Mouse (Mus musculus): ENCODE results near the gene Sigmar1.

Sigmar1 gene

DNA sequence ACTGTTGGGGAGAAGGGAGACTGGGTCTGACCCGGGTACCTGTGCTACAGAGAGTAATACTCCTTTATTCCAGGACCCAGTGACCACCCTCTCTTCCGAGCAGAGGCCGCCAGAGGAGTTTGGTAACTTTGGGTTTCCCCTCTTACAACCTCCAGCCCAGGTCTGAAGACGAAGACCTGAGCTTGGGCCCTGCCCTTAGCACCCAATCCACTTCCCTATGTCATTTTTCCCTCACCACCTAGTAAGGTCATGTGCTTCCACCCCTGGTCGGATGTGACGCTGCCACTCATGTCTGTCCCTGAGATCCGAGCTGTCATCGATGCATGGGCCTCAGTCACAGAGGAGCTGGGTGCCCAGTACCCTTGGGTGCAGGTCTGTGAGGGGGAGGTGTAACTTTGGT lies 483 bp upstream of the Sigmar1 start:
- in situ Hi-C loops (cut with MboI), result no loop called here

DNA sequence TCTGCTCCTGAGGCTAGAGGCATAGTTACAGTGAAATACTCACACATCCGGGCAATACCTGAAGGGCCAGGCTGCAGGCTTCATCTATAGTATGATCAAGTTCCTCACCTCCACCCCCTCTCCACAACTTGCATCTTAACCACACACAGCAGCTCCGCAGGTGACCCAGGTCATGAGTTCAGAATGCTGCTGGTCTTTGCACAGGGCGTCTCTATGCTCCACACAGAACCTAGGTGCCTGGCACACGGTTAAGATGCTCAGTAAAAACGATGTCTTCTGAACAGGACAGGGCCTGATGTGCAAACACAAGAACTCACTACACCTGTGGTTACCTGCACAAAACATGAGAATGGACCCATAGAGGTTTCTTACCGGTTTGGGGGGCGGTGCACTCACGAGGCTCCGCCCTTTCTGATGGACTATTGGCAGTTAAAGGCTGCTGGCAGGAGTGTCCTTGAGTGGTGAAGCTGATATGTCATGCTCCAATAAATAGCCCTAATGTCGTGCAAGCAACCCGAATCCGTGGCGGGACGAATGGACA lies 1.1 kb downstream of the Sigmar1 start, which contains the start of gene Galt:
TSS of gene Galt (plus strand) at position 432 of the 541 bp plus-strand sequence.
- in situ Hi-C loops (cut with MboI), result no loop called here

DNA sequence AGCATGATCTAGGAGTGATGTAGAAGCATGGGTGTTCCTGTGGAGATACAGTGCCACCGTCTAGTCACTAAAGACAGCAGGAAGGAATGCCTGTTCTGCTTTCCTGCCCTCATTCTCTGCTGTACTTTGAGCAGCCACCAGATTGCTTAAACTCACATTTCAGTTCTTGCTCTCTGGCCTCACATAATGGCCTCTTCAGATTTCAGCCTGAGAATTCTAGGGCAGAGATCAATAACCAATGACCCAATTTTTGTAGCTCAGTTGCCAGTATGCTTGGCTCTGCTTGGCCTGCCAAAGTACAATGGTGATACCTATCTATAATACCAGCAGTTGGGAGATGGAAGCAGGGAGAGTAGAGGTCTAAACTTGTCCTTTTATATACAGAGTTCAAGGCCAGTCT lies 10.9 kb downstream of the Sigmar1 start:
- in situ Hi-C loops (cut with MboI), result no loop called here

DNA sequence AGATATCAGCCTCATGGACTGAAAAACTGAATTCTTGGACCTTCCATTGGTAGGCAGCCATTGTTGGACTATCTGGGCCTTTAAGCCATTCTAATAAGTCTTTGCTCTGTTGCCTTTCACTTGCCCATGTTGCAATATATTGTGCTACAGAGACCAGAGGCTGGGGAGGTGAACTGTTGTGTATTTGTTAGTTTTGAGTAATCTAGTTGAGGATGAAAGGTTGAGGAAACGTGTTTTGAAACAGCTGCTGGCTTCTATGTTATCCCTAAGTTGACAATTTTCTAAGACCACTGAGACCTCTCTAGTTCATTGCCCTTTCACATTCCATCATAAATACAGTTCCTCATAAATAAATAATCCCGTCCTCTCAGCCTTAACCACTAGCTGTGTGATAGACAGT lies 11.8 kb downstream of the Sigmar1 start:
- in situ Hi-C loops (cut with MboI), result no loop called here

DNA sequence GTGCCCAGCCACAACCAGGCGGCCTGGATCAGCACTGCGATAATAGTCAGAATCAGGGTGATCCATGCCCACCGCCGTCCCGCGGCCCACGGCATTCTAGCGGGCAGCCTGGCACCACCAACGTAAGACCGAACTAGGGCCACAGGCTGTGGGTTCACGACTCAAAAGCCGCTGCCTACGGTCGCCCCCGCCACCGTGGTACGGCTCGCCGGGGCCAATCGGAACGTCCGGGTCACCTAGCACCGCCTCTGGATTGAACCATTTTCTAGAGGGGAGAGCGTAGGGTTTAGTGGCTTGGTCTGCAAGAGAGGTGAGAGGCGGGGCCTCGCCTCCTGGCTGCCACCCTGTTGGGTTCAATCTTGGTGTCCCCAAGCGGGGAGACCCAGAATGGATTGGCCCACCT lies 14.8 kb downstream of the Sigmar1 start:
- in situ Hi-C loops (cut with MboI), result no loop called here

DNA sequence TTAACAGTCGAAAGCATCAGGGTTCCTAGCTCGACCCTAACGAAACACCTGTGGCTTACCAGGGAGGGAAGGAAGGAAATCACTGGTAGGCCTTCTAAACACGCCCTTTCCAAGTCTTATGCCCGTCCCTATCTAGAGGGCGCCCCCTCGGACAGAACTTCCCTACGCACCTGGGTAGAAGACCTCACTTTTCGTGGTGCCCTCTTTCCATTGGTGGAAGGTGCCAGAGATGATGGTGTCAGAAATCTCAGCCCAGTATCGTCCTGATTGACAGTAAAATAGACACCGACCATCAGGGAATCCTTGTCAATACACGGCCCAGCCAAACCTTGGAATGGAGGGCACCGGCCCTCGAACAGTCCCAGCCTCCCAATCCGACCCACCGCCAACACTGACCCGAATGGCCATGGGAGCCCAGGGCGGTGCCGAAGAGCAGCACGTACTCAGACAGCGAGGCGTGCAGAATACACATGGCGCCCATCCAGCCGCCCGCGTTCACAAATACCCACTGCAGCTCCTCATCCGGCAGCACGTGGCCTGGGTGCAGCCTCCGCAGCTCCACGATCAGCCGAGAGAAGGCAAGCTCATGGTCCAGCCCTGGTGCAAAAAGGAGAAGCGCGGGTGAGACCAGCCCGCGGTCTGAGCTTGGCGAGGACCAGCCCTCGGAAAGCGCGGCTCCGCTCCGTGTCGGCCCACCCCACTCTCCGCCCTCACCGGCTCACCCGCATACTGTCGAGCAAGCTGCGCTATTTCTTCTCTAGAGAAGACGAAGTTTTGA lies 15.4 kb downstream of the Sigmar1 start:
- in situ Hi-C loops (cut with MboI), result no loop called here

DNA sequence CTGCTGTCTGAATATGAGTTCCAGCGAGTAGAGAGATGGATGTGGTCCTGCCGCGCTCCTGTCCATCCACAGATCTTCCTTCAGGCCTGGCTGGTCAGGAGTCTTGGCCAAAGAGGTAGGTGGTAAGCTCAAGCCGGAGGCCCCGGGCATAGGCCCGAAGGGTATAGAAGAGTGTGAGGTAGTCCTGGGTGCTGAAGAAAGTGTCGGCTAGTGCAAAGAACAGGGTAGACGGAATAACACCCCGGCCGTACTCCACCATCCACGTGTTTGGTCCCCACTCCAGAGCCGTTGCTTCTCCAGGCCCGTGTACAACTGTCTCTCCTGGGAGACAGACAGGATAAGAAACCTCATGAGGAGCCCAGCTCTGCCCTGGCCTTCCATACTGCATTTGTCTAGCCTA lies 16.7 kb downstream of the Sigmar1 start:
- in situ Hi-C loops (cut with MboI), result no loop called here

DNA sequence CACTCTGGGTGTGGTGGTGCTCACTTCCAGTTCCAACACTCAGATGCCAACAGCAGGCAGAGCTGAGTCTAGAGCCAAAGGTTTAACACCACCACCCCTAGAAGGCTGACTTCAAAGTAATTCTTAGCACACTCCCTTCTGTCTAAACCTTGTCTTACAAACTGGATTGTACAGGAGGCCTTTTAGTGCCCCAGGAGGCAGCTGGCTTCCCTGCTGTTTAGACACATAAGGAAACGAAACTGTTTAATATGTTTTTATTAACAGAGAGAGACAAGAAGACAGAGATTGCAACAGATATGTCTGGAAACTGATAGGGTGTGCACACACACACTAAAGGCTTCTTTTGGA lies 17.7 kb downstream of the Sigmar1 start:
- in situ Hi-C loops (cut with MboI), result no loop called here

DNA sequence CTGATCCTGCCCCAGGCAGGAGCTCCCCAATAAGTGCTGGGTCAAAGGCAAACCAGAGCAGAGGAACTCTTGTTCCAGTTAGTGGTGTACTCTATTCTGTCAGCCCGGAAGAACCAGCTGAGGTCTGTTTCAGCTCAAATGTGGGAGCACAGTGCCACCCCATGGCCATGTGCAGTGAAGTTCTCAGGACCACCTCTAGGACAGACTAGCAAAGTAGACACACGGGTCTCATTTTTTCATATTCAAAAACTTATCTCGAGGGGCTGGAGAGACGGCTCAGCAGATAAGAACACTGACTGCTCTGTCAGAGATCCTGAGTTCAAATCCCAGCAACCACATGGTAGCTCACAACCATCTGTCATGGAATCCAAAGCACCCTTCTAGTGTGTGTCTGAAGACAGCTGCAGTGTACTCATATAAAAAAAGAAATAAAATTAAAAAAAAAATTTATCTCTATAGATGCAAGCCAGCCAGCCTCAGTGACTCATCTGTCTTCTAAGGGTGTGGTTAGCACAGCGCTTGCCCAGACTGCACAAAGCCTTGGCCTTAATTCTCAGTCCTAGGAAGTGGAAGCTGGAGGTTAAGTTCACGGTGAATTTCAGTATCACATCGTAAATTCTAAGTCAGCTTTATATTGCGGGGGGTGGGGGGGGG lies 18.2 kb downstream of the Sigmar1 start:
- in situ Hi-C loops (cut with MboI), result no loop called here

DNA sequence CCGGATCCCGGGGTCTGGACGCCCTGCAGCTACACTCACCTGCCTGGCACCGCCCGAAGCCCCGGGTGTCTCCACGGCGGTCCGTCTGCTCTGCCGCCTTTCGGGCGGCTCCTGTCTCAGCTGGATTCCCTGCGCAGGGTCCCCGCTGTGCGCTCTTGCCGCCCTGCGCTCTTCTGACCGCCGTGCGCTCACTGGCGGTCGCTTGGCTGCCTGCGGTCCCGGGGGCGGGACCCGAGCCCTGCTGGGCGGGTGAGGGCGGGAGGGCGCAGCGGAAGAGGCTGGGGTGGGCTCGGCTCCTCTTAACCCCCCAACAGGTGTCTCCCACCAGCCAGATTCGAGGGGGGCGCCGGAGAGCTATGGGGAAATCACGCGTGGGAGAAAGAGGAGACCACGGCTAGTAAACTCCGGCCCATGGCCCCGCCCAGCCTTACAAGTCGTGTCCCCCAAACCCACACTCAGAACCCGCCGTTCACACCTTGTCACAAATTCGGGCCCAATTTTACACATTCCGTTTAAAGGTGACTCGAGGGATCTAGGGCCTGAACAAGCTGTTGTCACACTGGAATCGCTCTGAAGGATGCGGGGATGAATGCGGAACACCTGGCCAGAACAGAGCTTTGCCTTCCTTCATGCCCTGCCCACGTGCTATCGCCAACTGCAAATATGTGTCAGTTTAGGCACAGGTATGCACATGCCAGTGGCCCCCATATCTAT lies 24.7 kb downstream of the Sigmar1 start, which contains the start of gene Arid3c:
TSS of gene Arid3c (minus strand) at position 91 of the 714 bp plus-strand sequence.
- in situ Hi-C loops (cut with MboI), result no loop called here

DNA sequence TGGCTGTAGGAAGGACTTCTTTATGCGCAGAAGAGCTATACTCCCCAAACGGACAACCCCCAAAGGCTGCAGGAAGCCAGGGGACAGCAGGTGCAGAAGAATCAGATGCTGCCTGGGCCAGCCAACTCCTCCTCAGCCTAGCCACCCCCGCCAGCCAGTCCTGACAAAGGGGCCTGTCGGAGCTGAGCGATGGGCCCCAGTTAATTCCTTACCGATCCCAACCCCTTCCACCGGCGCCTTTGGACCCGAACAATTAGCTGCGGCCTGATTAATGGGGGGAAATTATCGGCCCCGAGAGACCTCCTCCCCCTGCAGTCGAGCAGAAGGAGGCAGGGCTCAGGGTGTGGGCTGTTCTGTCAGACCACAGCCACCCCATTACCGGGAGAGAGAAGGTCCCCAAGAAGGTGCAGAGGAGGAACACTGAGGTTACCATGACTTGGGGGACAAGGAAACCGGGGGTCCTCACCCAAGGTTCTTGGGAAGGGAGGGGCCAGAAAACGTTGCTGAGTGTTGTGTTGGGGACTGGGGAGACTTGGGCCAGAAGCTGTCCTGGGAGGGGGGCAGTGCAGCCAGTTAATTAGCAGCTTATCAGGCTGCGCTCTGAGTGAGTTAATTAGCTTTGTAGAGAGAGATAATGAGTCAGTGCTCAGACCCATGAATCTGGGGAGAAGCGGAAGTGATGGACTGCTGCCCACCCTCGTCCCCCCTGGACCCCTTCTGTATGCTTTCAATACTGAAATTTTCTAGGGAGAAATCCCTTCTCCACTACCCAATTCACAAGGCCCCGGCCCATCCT lies 28.9 kb downstream of the Sigmar1 start:
- in situ Hi-C loops (cut with MboI), result no loop called here

DNA sequence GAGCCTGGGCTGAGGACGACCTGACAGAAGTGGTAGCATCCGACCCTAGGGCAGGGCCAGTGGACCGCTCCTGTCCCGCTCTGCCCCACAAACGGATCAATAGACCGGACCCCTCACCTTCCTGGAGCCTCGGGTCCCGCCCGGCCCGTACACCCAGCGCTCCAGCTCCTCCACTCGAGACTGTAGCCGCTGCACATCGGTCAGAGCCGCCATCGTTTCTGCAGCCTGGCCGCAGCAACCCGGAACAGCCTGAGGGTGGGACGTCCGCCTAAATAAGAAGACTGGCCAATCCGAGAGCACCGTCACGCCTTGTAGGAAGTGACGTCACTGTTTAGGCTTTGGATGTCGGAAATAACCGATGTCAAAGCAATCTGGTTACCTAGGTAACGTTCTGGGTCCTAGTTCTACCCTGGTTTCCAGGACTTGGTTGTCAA lies 33.0 kb downstream of the Sigmar1 start, which contains the start of gene Dctn3:
TSS of gene Dctn3 (minus strand) at position 253 of the 434 bp plus-strand sequence.
- in situ Hi-C loops (cut with MboI), result loop anchor here (25.0 kb wide), 1 partner anchor 161 kb away; the partner anchor contains the start of genes Dnaic1 and Fam219a

DNA sequence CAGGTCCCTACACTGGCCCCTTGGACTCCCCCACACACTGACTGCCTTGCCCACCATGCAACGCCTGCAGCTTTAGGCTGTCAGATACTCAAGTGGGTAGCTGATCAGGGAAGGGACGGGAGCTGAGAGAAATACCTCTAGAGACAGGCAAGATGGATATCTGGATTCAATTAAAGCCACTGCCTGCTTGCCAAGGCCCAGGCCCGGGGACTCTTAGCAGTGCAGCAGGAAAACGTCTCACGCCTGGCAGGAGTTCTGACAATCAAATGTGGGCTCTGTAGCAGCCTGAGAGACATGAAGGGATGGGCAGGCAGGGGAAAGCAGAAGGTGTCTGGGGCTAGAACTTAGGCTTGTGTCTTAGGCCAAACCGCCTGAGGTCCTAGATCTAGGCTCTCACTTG lies 39.1 kb downstream of the Sigmar1 start:
- in situ Hi-C loops (cut with MboI), result loop anchor here (25.0 kb wide), 1 partner anchor 155 kb away; the partner anchor contains the start of genes Dnaic1 and Fam219a

DNA sequence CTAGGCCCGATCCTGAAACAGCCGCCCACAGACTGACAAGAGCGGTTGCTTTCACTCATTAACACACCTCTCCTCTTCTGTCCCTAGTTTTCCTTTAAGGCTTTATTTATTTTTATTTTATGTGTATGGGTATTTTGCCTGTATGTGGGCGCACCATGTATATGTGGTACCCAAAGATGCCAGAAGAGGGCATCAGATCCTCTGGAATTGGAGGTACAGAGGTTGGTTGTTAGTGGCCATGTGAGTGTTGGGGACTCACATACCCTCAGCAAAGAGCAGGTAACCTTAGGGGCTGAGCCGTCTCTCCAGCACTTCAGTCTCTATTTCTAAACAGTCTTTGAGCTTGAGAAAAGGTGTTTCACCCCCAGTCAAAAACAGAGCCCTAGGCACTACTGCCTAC lies 40.4 kb downstream of the Sigmar1 start:
- in situ Hi-C loops (cut with MboI), result loop anchor here (25.0 kb wide), 1 partner anchor 153 kb away; the partner anchor contains the start of genes Dnaic1 and Fam219a

DNA sequence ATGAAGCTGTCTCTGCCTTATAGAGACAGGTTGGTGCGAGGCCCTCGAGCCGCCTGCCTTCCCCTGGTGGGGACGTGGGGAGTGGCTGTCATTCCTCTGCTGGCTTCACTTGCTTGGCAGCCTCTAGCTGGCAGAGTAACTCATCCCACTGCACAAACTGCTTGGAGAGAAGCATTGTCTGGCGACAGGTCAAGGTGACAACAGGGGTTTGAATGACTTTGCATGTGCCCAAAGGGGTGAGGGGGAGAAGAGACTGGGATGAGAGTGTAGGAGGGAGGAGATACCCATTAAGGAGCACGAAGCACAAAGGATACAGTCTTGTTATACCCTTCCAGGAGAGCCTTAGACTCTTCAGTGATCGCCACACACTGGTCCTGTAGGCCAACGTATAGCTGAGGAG lies 40.9 kb downstream of the Sigmar1 start:
- in situ Hi-C loops (cut with MboI), result loop anchor here (25.0 kb wide), 1 partner anchor 153 kb away; the partner anchor contains the start of genes Dnaic1 and Fam219a

DNA sequence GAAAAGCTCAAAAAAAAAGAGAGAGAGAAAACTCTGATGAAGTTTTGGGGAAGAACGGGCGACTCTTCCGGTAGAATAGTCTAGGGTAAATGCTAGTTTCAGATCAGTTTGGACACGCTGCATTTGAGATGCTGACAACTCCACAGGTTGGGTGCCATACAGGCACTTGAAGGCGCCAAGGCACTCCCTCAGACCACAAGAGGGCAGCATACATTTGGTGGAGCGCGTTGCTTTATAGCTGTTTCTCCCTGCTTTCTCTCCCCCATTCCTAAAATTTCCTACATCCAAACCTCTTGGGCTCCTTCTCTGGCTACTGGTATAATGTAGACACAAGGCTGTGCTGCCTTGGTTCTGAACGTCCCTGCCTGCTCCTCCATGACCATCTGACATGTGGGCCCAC lies 41.7 kb downstream of the Sigmar1 start:
- in situ Hi-C loops (cut with MboI), result loop anchor here (25.0 kb wide), 1 partner anchor 152 kb away; the partner anchor contains the start of genes Dnaic1 and Fam219a

DNA sequence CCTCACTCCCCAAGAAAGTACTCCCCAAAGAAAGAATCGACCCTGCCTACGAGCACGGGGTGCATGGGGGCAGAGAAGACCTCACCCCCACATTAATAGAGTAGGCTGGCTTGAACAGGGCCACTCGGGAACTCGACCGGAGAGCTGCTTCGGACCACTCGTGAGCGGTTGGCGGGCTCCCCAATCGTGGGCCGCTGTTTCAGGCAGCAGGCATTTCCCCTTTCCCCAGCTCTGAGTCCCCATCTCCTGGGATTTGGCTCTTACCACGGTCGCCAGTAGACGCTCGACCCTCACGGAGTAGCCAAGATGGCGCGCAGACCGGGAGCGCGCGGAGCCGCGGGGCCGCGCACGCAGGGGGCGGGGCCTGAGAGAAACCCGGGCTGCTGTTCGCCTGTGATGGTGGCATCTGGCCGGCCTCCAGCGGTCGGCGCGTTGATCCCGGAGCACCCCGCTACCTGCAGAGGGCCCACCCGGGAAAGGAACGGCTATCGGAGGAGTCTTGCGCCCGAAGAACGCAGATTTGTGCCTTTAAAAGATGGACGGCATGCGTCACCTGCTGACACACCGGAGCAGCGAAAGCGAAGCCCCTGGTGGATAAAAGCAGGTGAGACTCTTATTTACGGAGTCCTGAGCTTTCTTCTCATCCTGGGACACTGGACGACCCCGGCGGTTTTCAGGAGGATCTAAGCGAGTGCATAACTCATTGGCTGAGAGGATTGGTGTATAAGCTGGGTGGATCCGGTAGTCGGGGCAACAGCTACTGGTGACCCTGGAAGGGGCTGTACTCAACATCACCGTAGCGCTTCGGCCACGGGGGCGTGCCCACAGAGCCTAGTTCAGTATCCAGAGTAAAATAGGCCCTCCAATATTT lies 42.5 kb downstream of the Sigmar1 start, which contains the start of gene Rpp25l:
TSS of gene Rpp25l (minus strand) at position 338 of the 871 bp plus-strand sequence.
- in situ Hi-C loops (cut with MboI), result loop anchor here (25.0 kb wide), 1 partner anchor 151 kb away; the partner anchor contains the start of genes Dnaic1 and Fam219a

DNA sequence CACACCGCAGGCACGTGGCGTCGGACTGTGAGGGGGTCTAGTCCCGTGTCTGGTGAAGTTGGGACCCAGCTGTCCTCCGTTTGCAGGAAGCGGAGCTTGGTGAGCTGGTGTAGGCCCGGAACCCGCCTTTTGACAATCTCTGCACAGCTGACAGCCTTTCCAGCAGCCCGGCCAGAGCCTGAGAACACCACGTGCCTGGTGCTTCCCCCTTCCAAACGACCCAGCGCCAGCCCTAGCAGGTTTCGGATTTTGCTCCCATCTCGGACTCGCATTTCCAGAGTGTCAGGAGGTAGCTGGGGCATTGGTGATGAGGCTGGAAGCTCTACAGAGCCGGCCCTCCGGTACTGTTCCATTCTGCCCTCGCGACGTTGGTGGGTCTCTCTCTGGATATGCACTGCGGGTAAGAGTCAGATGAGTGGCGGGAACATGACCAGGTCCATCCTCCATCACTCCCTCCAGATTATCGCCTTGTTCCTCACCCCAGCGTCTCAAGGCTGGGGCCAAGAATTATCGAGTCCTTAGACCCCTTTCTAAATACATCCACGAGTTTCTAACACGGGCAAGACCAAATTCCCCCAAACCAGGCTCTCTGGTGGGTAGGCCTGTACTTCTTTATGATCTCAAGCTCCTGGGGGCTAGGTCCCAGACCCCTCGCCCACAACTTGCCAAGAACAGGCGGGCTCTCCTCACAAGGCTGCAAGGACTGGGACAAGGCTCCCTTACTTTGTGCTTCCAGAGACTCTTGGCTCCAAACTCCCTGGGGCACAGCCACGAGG lies 43.3 kb downstream of the Sigmar1 start:
- in situ Hi-C loops (cut with MboI), result loop anchor here (25.0 kb wide), 1 partner anchor 150 kb away; the partner anchor contains the start of genes Dnaic1 and Fam219a

All from mature B cell (primary cell).